Mouse (Mus musculus): Measurements from ENCODE around the gene Cdc25b. TPM values are rescaled to one million over a fixed set of nuclear protein-coding genes. Genes with fewer than 3 reads are reported as not detected.

Cdc25b gene
- total RNA-seq (2021): 10 to 100 TPM; 28.8 to 40.0 TPM
- long read RNA-seq, experiment 1, transcript Cdc25b-201 (16 exons, 3,089 nt): major isoform, 7 of 18 reads
- long read RNA-seq, experiment 1, partial matches to known transcripts: 6 of 18 reads
- long read RNA-seq, experiment 1, other reads (novel, unspliced or antisense): 2 of 18 reads
- long read RNA-seq, experiment 2, transcript Cdc25b-202 (15 exons, 3,004 nt): major isoform, 10 of 38 reads
- long read RNA-seq, experiment 2, transcript Cdc25b-201 (16 exons, 3,089 nt): minor isoform, 5 of 38 reads
- long read RNA-seq, experiment 2, partial matches to known transcripts: 19 of 38 reads
- long read RNA-seq, experiment 2, other reads (novel, unspliced or antisense): 4 of 38 reads

DNA sequence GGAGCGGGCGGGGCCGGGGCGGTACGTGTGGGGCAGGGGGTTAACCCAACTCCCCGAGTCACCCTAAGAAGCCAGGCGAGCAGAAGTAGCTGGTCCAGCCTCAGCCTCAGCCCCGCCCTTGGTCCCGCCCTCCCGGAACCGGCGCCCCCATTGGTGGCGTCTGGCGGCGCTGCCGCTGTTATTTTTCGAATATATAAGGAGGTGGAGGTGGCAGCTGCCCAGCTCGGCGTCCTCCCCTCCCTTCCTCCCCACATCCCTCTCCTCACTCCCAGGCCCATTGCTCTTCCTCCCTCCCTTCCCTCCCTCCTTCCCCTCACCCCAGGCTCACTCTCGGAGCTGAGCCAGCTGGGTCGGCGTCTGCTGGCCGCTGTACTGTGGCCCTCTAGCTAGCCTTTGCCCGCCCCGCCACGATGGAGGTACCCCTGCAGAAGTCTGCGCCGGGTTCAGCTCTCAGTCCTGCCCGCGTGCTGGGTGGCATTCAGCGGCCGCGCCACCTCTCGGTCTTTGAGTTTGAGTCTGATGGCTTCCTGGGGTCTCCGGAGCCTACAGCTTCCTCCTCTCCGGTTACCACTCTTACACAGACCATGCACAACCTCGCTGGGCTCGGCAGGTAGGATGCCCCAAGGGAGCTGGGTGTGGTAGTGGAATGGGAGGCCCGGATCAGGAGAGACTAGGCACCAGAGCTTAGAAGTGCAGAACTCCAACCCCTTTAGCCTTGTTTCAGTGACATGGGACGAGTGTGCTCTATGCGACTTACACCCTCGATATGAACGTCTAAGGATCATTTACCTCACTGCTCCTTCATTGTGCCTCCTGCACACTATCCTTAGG lies at the start of gene Cdc25b, which contains the start of gene Spef1:
Gene Cdc25b, plus strand, starts transcription at position 179 of the 831 bp plus-strand sequence.
Gene Spef1, minus strand, starts transcription at position 512 of the 831 bp plus-strand sequence.
- DNase-seq (ENCODE audit: low spot score in 2 of 2): peak; percentile 67 to 70

DNA sequence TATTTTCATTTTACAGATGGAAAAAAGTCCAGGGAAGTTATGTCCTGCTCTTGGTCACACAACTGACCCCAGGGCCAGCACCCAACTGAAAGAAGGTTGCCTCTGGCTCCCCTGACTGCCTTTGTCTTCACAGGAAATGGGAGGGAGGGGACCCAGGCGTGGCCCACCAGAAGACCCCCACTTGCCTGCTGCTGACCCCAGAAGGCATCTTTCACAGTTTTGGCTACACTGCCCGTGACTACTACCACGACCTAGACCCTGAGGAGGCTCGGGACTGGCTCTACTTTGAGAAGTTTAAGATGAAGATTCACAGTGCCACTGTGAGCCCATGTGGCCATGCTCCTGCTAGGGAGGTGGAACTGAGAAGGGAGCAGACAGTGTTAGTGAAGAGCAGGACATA lies 48.5 kb upstream of the Cdc25b start:
- DNase-seq (ENCODE audit: low spot score in 2 of 2): no peak

DNA sequence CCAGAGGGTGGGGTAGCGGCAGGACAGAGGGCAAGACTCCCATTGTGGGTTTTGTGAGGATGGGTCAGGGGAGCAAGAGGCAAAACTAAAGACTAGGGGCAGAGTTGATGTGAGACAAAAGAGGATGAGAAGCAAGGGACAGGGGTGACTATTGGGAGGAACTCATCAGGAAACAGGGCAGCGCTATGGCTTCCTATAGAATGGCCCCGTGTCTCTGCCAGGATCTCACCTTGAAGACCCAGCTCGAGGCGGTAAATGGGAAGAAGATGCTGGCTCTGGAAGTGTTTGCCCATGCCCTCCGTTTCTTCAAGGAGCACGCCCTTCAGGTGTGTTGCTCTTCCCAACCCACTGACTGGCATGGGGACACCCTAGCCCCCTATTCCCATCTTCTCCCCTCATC lies 48.0 kb upstream of the Cdc25b start:
- no peak for DNase-seq (ENCODE audit: low spot score in 2 of 2)

DNA sequence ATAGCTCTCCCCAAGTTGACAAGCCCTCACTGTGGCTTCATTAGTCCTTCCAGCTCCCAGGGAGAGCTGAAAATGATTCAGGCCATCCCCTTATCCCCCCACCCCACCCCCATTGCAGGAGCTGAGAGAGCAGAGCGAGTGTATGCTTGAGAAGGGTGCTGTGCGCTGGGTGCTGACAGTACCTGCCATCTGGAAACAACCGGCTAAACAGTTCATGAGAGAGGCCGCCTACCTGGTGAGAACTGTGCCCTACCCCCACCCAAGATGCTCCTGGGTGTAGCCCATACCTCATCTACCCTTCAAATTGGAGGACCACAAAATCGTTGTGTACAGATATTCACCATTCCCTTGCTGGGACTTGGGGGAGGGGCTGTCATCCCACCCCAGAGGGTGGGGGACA lies 47.5 kb upstream of the Cdc25b start:
- DNase-seq (ENCODE audit: low spot score in 2 of 2): no peak

- no peak for DNase-seq (ENCODE audit: low spot score in 2 of 2)
Observed at GRCm38 (mm10) chr2:131139886-131140532, 46.7 kb upstream of the Cdc25b start.

- DNase-seq (ENCODE audit: low spot score in 2 of 2): no peak
Observed at GRCm38 (mm10) chr2:131140533-131140905, 46.2 kb upstream of the Cdc25b start.

GRCm38 (mm10) chr2:131141336-131141986 lies 45.3 kb upstream of the Cdc25b start:
- no peak for DNase-seq (ENCODE audit: low spot score in 2 of 2)

GRCm38 (mm10) chr2:131142592-131142991 lies 44.2 kb upstream of the Cdc25b start:
- peak; percentile 51 to 57 for DNase-seq (ENCODE audit: low spot score in 2 of 2)

DNA sequence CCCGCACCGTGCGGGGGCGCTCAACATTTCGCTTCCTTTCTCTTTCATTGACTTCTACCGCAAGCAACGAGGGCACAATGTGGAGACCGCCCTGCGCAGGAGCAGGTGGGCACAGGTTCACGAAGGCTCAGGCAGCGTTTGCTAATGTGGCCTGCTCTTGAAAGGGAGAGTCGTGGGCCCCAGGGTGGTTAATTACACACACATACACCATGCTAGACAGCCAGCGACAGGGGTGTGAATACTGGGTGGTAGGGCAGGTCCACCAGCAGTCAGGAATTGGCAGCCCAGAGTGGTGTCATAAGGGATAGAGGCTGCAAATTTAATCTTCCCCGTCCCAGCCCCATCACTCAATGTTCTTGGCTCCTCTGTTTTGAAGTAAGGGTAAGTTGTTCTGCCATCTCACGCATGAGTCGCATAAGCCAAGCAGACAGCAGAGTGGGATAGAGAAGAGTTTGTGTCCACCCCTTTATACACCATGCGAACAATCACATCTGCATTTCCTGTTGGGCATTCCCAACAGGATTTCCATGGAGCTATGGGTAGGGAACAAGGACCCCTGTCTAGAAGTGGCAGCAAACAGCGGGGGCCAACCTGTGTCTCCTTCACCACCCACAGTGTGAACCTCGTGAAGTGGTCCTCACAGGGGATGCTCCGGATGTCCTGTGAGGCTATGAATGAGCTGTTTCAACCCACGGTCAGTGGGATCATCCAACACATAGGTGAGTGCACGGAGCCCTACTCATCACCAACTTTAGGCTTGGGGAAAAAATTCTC lies 43.6 kb upstream of the Cdc25b start:
- no peak for DNase-seq (ENCODE audit: low spot score in 2 of 2)

GRCm38 (mm10) chr2:131145121-131145520 lies 41.6 kb upstream of the Cdc25b start:
- DNase-seq (ENCODE audit: low spot score in 2 of 2): no peak

GRCm38 (mm10) chr2:131145536-131145935 lies 41.2 kb upstream of the Cdc25b start:
- no peak for DNase-seq (ENCODE audit: low spot score in 2 of 2)

GRCm38 (mm10) chr2:131146193-131147042 lies 40.3 kb upstream of the Cdc25b start:
- no peak for DNase-seq (ENCODE audit: low spot score in 2 of 2)

- no peak for DNase-seq (ENCODE audit: low spot score in 2 of 2)
Observed at GRCm38 (mm10) chr2:131147043-131147365, 39.7 kb upstream of the Cdc25b start.

GRCm38 (mm10) chr2:131148353-131149253 lies 38.1 kb upstream of the Cdc25b start:
- no peak for DNase-seq (ENCODE audit: low spot score in 2 of 2)

- DNase-seq (ENCODE audit: low spot score in 2 of 2): no peak
Observed at GRCm38 (mm10) chr2:131149254-131149578, 37.5 kb upstream of the Cdc25b start.

- no peak for DNase-seq (ENCODE audit: low spot score in 2 of 2)
Observed at GRCm38 (mm10) chr2:131152166-131152730, 34.5 kb upstream of the Cdc25b start.

GRCm38 (mm10) chr2:131154036-131154435 lies 32.7 kb upstream of the Cdc25b start:
- DNase-seq (ENCODE audit: low spot score in 2 of 2): no peak

GRCm38 (mm10) chr2:131156987-131157386 lies 29.8 kb upstream of the Cdc25b start:
- DNase-seq (ENCODE audit: low spot score in 2 of 2): no peak
